Mouse (Mus musculus) neural tube, embryonic 13.5 days (tissue): ENCODE measurements at regions not wholly inside any gene's neighbourhood (a gene's known extent, or its start where the extent isn't known, plus 50 kb on each side); places are given as distances from the start of the nearest gene placed in this dataset.

Source experiments
- ATAC-seq: fragments of 200-750 bp; cut with Nextera tagmentation; 2 replicates; pipeline ENCODE4 v1.8.0; 2017; ENCODE audit warnings: low read depth, mild to moderate bottlenecking, moderate TSS enrichment, moderate library complexity
- H3K27ac ChIP-seq: fragments of 300-500 bp; sonication (generic); replicated peaks from 2 replicates; pipeline ENCODE4 v1.5.1; 2015; ENCODE audit warnings: moderate library complexity, mild to moderate bottlenecking, inconsistent platforms
- H3K27me3 ChIP-seq: fragments of 300-500 bp; sonication (generic); 2 replicates; pipeline ENCODE4 v1.6.1; 2015; ENCODE audit warnings: mild to moderate bottlenecking, inconsistent platforms
- H3K36me3 ChIP-seq: fragments of 300-500 bp; sonication (generic); 2 replicates; pipeline ENCODE4 v1.6.1; 2015; ENCODE audit warnings: mild to moderate bottlenecking, inconsistent platforms
- H3K4me1 ChIP-seq: fragments of 300-500 bp; sonication (generic); replicated peaks from 2 replicates; pipeline ENCODE4 v1.6.1; 2015; ENCODE audit warnings: inconsistent platforms
- H3K4me2 ChIP-seq: fragments of 300-500 bp; sonication (generic); 2 replicates; pipeline ENCODE4 v1.6.1; 2015; ENCODE audit warnings: inconsistent platforms, mild to moderate bottlenecking, moderate library complexity
- H3K4me3 ChIP-seq: fragments of 300-500 bp; sonication (generic); 2 replicates; pipeline ENCODE4 v1.5.1; 2015; ENCODE audit warnings: mild to moderate bottlenecking, inconsistent platforms
- H3K9ac ChIP-seq: fragments of 300-500 bp; sonication (generic); 2 replicates; pipeline ENCODE4 v1.6.1; 2015; ENCODE audit warnings: moderate library complexity, mild to moderate bottlenecking, inconsistent platforms
- H3K9me3 ChIP-seq: fragments of 300-500 bp; sonication (generic); 2 replicates; pipeline ENCODE4 v1.6.1; 2016; ENCODE audit warnings: inconsistent platforms
- WGBS: fragments of 180-500 bp; shearing (Covaris S2); methylation state at CpG from one replicate; pipeline ENCODE4 v1.1.7; 2015; 5-methylcytosine and 5-hydroxymethylcytosine counted together

DNA sequence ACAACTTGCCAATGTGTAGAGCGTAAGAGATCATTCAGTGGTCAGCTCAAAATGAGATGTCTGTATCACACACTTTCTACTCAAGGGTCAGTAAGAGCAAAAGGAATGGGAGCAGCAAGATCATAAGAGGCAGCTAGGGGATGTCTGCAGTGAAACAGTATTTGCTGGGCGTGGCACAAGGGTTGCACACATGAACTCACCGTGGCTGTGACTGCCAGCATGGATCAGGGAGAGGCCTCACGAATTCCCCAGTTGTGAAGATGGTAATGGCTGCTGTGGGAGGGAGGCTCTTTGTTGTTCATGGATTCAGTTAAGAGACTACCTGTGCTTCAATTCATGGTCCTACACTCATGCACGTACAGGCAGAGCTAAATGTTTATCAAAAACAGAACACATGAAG lies 91.5 kb upstream of the Cdkn2b start:
- no peak overlapping the region for H3K4me2 ChIP-seq
- no peaks in the 10 kb centered on the region for H3K4me1 ChIP-seq

DNA sequence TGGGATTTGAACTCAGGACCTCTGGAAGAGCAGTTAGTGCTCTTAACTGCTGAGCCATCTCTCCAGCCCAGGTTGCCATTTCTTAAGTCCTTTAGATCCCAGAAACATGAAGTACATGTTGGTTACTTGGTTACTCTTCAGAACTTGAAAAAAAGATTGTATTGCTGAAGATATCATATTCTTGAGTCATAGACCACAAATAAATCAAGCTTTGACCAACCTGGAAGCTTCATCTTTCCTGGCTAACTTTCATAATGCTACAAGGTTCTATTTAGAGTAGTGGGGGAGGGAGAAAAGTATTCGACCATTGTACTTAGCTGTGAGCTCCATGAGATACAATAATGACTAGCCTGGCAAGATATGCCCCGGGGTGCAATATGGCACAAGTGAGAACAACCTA lies 90.9 kb upstream of the Cdkn2b start:
- H3K27ac ChIP-seq: no peak overlapping the region
- no peaks in the 10 kb centered on the region for H3K4me1 ChIP-seq
- 89% methylated on average over 2 of the region's 2 CpGs for WGBS
- no peaks in the 10 kb centered on the region for H3K27me3 ChIP-seq
- H3K9ac ChIP-seq: no peak overlapping the region
- H3K4me2 ChIP-seq: no peak overlapping the region
- H3K4me3 ChIP-seq: no peak overlapping the region
- H3K36me3 ChIP-seq: no peaks in the 10 kb centered on the region
- no peak for ATAC-seq
- H3K9me3 ChIP-seq: no peaks in the 10 kb centered on the region

More for the DNA sequence above, 91.5 kb upstream of the Cdkn2b start:
- Histone ChIP-seq H3K9ac (no peak overlapping the region), H3K27me3 (no peaks in the 10 kb centered on the region), H3K4me3 (no peak overlapping the region), H3K36me3 (no peaks in the 10 kb centered on the region), H3K9me3 (no peaks in the 10 kb centered on the region), H3K27ac (no peak overlapping the region)
- ATAC-seq: no peak
- WGBS: 84% methylated on average over 5 of the region's 5 CpGs

DNA sequence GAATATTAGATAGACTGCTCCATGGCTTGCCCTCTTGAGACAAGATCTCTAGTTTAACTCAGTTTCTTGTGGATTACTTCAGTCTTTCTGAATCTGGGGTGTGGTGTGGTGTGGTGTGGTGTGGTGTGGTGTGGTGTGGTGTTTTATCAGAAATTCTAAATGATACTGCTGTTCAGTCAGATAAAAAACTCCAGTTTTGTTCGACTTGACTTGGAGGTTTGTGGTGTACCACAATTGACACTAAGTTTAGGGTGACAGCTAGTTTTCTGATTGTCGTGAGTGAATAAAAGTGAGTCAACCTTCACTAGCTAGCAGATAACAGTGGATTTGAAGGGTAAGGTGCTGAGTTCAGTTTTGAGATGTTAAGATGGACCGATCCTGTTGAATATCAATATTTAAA lies 89.5 kb upstream of the Cdkn2b start:
- Histone ChIP-seq H3K9me3 (no peaks in the 10 kb centered on the region), H3K27me3 (no peaks in the 10 kb centered on the region)
- 84% methylated on average over 3 of the region's 3 CpGs for WGBS

DNA sequence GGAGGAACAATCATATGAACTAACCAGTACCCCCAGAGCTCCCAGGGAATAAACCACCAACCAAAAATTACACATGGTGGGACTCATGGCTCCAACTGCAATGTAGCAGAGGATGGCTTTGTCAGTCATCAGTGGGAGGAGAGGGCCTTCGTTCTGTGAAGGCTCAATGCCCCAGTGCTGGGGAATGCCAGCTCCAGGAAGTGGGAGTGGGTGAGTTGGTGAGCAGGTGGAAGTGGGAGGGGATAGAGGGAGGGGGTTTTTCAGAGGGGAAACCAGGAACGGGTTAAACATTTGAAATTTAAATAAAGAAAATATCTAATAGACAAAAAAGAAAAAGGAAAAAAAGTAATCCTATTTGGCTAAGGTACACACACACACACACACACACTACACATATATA lies 88.4 kb upstream of the Cdkn2b start:
- no peak for ATAC-seq
- Histone ChIP-seq H3K9me3 (no peaks in the 10 kb centered on the region), H3K9ac (no peak overlapping the region), H3K4me2 (no peak overlapping the region), H3K36me3 (no peaks in the 10 kb centered on the region), H3K27ac (no peak overlapping the region), H3K4me1 (no peaks in the 10 kb centered on the region), H3K27me3 (no peaks in the 10 kb centered on the region), H3K4me3 (no peak overlapping the region)
- 78% methylated on average over 2 of the region's 2 CpGs for WGBS

More for the DNA sequence above, 89.5 kb upstream of the Cdkn2b start:
- Histone ChIP-seq H3K4me2 (no peak overlapping the region), H3K4me1 (no peaks in the 10 kb centered on the region), H3K27ac (no peak overlapping the region), H3K9ac (no peak overlapping the region), H3K36me3 (no peaks in the 10 kb centered on the region), H3K4me3 (no peak overlapping the region)
- ATAC-seq: no peak

DNA sequence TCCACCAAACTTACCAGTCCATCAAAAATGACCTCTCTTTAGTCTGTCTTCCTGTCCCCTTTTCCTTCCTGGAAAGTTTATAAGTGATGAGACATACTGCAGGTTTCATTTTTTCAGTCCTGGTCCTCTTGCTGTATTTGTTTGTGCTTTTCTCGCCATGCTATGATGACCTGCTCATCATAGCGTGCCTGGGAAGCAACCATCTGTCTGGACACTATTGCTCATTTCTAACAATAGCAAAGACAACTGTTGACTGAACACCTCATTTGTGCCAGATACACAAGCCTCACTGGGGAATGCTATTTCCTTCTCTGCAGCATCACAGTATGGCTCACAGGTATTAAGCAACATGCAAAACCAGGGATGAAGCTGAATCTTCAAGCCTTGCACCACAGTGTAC lies 85.2 kb upstream of the Cdkn2b start:
- H3K27me3 ChIP-seq: no peaks in the 10 kb centered on the region
- H3K9me3 ChIP-seq: no peaks in the 10 kb centered on the region
- no peak overlapping the region for H3K4me3 ChIP-seq
- no peak overlapping the region for H3K9ac ChIP-seq
- no peak overlapping the region for H3K4me2 ChIP-seq
- WGBS: 87% methylated on average over 2 of the region's 2 CpGs
- H3K27ac ChIP-seq: no peak overlapping the region
- H3K4me1 ChIP-seq: no peaks in the 10 kb centered on the region
- ATAC-seq: no peak
- no peaks in the 10 kb centered on the region for H3K36me3 ChIP-seq

DNA sequence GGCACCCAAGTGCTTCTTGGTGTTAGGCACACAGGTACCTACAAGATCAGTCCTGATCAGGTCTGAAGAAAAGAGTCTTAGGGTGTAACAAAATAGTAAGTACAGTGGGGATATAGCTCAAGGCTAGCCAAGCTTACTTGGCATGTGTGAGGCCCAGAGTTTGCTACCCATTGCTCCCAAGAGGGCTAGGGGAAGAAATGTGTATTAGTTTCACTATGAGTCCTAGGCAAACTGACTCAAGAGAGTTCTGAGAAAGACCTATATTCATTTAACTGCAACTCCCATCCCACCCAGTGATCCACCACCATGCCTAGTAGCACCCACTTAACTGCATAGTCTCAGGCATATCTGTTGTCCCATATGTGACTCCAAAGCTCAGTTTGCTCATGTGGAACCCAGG lies 84.5 kb upstream of the Cdkn2b start:
- Histone ChIP-seq H3K27me3 (no peaks in the 10 kb centered on the region), H3K4me1 (no peaks in the 10 kb centered on the region), H3K9me3 (no peaks in the 10 kb centered on the region), H3K27ac (no peak overlapping the region), H3K9ac (no peak overlapping the region), H3K36me3 (no peaks in the 10 kb centered on the region), H3K4me3 (no peak overlapping the region), H3K4me2 (no peak overlapping the region)
- no peak for ATAC-seq

DNA sequence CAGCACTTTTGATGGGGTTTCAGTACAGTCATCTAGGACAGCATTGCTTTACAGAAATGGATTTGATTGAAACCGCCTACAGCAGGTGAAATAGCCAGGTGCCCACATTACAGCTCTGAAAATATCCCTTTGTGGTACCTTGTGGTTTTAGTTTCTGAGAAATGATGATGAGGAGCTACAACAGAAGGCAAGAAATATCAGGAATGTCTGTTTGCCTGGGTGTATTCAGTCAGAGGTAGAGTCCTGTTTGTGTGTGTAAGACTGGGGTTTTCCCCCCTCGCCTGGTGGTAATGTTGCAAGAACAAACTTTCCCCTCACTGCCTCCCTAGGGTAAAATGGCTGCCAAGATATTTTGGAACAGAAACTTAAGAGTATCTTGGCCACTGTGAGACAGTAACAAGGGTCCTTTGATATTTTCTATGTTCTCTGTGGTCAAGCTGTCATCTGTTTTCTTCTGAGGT lies 82.4 kb upstream of the Cdkn2b start:
- Histone ChIP-seq H3K36me3 (no peaks in the 10 kb centered on the region), H3K9me3 (no peaks in the 10 kb centered on the region), H3K4me2 (no peak overlapping the region), H3K27me3 (no peaks in the 10 kb centered on the region), H3K9ac (no peak overlapping the region), H3K4me1 (no peaks in the 10 kb centered on the region), H3K27ac (no peak overlapping the region), H3K4me3 (no peak overlapping the region)
- 85% methylated on average over 2 of the region's 2 CpGs for WGBS
- ATAC-seq: no peak

DNA sequence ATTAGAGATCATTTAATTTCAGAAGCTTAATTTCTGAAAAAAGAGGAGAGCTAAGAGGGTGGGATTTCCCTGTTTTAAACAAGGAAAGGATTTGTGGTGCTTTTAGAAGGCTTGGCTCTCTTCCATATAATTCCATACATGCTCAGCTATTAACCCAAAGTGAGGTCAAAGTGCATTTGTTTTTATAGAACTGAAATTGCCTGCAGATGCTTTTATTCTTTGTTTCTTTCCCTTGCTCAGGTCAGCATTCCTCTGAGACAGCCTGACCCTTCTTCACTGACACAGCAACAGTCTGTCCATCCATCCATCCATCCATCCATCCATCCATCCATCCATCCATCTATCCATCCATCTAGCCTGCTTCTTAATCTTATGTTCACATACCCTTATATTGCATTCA lies 82.0 kb upstream of the Cdkn2b start:
- ATAC-seq: no peak
- Histone ChIP-seq H3K27me3 (no peaks in the 10 kb centered on the region), H3K36me3 (no peaks in the 10 kb centered on the region), H3K9ac (no peak overlapping the region), H3K9me3 (no peaks in the 10 kb centered on the region), H3K4me1 (no peaks in the 10 kb centered on the region), H3K4me3 (no peak overlapping the region), H3K27ac (no peak overlapping the region), H3K4me2 (no peak overlapping the region)

DNA sequence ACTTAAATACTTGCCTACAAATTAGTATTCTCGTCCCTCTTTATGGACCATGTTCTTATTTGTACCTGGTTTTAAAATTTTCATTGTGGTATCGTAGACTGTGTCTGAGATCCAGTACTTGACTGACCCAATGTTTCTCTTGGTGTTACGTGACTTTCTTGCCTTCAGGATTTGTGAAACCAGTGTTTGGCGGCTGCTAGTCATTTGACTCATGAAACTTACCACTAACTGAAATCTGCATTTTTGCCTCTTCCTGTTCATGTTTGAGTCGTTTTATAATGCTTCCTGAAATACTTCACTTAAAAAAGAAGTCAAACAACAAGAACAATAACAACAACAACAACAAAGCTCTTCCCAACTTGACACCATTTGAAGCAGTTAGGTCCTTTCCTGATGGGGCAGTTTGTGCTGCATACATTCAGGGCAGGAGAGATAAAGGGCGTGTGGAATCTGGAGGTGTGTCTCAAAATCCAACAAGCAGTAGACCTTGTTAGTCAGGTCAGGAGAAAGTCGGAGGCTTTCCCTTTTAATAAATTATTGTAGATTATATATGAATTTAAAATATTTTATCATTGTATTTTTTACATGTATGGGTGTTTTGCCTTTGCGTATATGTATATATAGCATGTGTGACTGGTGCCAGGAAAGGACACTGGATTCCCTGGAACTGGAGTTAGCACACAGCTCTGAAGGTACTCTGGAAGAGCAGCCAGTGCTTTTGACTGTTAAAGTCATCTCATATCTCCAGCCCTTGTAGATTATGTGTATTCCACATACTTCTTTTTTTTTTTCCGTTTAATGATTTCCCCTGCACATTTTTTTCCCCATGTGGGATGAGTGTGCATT lies 80.8 kb upstream of the Cdkn2b start:
- Histone ChIP-seq H3K36me3 (no peaks in the 10 kb centered on the region), H3K27me3 (no peaks in the 10 kb centered on the region), H3K9ac (no peak overlapping the region), H3K27ac (no peak overlapping the region), H3K4me3 (no peak overlapping the region), H3K4me1 (no peaks in the 10 kb centered on the region), H3K4me2 (no peak overlapping the region), H3K9me3 (no peaks in the 10 kb centered on the region)
- 85% methylated on average over 9 of the region's 9 CpGs for WGBS
- ATAC-seq: no peak

DNA sequence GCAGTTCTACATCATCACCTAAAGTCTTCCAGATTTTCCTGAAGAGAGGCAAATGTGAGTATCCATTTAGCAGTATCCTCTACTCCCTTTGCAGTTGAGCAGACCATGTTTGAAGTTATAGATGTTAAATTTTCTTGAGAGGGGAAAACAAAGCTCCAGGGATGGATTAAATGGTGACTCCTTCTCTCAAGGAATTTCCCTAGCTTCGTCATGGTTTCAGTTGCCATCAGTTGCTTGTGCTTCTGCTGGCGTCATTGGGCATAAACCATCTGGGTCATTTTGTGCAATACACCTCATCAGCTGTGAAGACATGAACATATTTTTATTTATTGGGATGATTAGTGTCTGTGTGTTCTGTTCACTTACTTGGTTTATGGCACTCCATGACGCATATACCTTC lies 72.7 kb upstream of the Cdkn2b start:
- WGBS: 95% methylated on average over 3 of the region's 3 CpGs
- no peaks in the 10 kb centered on the region for H3K36me3 ChIP-seq
- H3K27me3 ChIP-seq: no peaks in the 10 kb centered on the region
- H3K27ac ChIP-seq: no peak overlapping the region
- H3K4me1 ChIP-seq: no peaks in the 10 kb centered on the region
- ATAC-seq: no peak
- H3K4me2 ChIP-seq: no peak overlapping the region
- no peak overlapping the region for H3K4me3 ChIP-seq
- no peaks in the 10 kb centered on the region for H3K9me3 ChIP-seq
- H3K9ac ChIP-seq: no peak overlapping the region

DNA sequence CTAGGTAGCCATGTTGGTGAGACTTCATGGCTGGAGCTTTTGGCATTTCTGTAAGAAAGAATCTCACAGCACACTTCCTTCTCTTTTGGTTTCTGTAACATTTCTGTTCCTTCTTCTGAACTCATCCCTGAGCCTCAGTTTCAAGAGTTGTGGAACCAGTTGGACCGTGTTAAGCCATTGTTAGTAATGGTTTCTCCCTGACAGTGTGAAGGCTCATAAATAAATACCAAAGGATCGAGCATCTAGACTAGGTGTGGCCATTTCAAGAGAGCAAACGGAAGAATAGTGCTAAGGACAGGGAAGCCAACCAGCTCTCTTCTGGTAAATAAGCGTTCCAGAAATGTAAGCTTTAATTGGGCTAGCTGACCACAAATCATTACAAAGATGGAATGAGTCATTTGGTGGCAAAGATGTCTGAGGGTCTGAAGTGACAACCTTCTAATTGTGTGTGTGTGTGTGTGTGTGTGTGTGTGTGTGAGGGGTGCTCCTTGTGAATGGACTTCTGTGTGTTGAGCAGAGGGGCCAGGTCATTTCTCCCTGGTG lies 71.7 kb upstream of the Cdkn2b start:
- no peaks in the 10 kb centered on the region for H3K36me3 ChIP-seq
- no peak overlapping the region for H3K27ac ChIP-seq
- H3K4me3 ChIP-seq: no peak overlapping the region
- no peak overlapping the region for H3K9ac ChIP-seq
- 83% methylated on average over 4 of the region's 4 CpGs for WGBS
- H3K4me2 ChIP-seq: no peak overlapping the region
- no peaks in the 10 kb centered on the region for H3K4me1 ChIP-seq
- H3K9me3 ChIP-seq: no peaks in the 10 kb centered on the region
- no peaks in the 10 kb centered on the region for H3K27me3 ChIP-seq
- no peak for ATAC-seq

DNA sequence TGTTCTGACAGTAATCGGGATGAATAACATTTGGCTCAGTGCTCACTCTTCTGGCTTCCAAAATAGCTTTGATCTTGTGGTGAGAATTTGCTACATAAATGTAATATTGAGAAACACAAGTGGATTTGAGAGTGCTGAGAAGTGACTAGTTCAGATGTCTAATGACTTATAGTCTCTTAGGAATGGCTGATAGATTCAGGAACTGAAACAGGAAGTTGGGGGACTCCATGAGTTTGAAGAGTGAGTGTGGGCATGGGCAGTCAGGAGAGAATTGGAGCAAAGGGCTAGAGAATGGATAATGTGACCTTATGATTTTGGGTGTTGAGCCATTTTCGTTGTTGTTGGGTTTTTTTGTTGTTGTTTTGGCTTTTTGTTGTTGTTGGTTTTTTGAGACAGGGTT lies 70.9 kb upstream of the Cdkn2b start:
- H3K36me3 ChIP-seq: no peaks in the 10 kb centered on the region
- H3K27ac ChIP-seq: no peak overlapping the region
- H3K4me2 ChIP-seq: no peak overlapping the region
- H3K27me3 ChIP-seq: no peaks in the 10 kb centered on the region
- ATAC-seq: no peak
- H3K9me3 ChIP-seq: no peaks in the 10 kb centered on the region
- no peaks in the 10 kb centered on the region for H3K4me1 ChIP-seq
- H3K9ac ChIP-seq: no peak overlapping the region
- WGBS: 94% methylated on average over 2 of the region's 2 CpGs
- H3K4me3 ChIP-seq: no peak overlapping the region

DNA sequence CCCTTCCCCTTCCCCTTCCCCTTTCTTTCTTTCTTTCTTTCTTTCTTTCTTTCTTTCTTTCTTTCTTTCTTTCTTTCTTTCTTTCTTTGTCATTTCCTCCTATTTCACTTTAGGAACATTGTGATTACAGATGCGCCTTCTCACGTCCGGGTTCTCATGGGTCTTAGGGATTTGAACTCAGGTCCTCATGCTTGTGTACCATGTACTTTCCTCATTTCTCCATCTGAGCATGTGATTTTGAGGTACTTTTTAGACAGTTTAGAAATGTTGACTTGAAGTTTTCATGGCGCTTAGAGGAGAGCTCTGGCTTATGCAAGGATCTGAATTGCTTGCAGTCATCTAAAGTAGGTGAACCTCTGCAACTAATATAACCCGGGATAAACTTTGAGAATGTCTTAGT lies 70.2 kb upstream of the Cdkn2b start:
- no peaks in the 10 kb centered on the region for H3K4me1 ChIP-seq
- no peak overlapping the region for H3K9ac ChIP-seq
- no peak for ATAC-seq
- WGBS: 90% methylated on average over 5 of the region's 5 CpGs
- H3K9me3 ChIP-seq: no peaks in the 10 kb centered on the region
- H3K4me3 ChIP-seq: no peak overlapping the region
- H3K36me3 ChIP-seq: no peaks in the 10 kb centered on the region
- H3K4me2 ChIP-seq: no peak overlapping the region
- no peak overlapping the region for H3K27ac ChIP-seq
- no peaks in the 10 kb centered on the region for H3K27me3 ChIP-seq
